Mouse (Mus musculus) MEL (cell line): ENCODE measurements around the gene Cd82. TPM values are rescaled to one million over a fixed set of nuclear protein-coding genes. Genes with fewer than 3 reads are reported as not detected.
A peak's percentile ranks its signal among the peaks of the same experiment; 100 is the strongest.

ENCODE experiments used
- DNase-seq: peaks from one replicate; pipeline ENCODE4 v3.0.0; 2011; ENCODE audit warnings: low read depth, low spot score
- H3K27ac ChIP-seq: 2 replicates; pipeline ENCODE4 v1.5.1; 2012; ENCODE audit warnings: low read depth, mild to moderate bottlenecking, control low read depth, low read length, moderate library complexity; ENCODE audit not compliant: control insufficient read depth
- H3K27me3 ChIP-seq, 2 experiments: fragments of 150-350 bp in 1 of 2; sonication (generic) in 1 of 2; 2 replicates each; pipeline ENCODE4 v1.6.1; 2012; ENCODE audit warnings: low read length in 2 of 2, mild to moderate bottlenecking in 2 of 2, improper control_type of control experiment in 1 of 2, moderate library complexity in 1 of 2; ENCODE audit not compliant: insufficient read depth in 2 of 2, control insufficient read depth in 1 of 2
- H3K36me3 ChIP-seq, 2 experiments: 2 replicates each; pipeline ENCODE4 v1.6.1; 2012 to 2014; ENCODE audit warnings: low read length in 2 of 2, improper control_type of control experiment in 1 of 2, inconsistent platforms in 1 of 2, mild to moderate bottlenecking in 1 of 2; ENCODE audit not compliant: insufficient read depth in 2 of 2, control insufficient read depth in 1 of 2
- H3K4me1 ChIP-seq, 2 experiments: fragments of 150-350 bp in 1 of 2; sonication (generic) in 1 of 2; 2 replicates each; pipeline ENCODE4 v1.6.1; 2012; ENCODE audit warnings: low read length in 2 of 2, improper control_type of control experiment in 1 of 2, mild to moderate bottlenecking in 1 of 2; ENCODE audit not compliant: insufficient read depth in 2 of 2, control insufficient read depth in 1 of 2
- H3K4me3 ChIP-seq, 2 experiments: fragments of 150-350 bp in 1 of 2; sonication (generic) in 1 of 2; 2 replicates each; pipeline ENCODE4 v1.5.1; 2012; ENCODE audit warnings: low read depth in 2 of 2, low read length in 2 of 2, mild to moderate bottlenecking in 2 of 2, moderate library complexity in 2 of 2, control low read depth in 1 of 2, improper control_type of control experiment in 1 of 2; ENCODE audit not compliant: control insufficient read depth in 1 of 2, insufficient read depth in 1 of 2
- H3K79me2 ChIP-seq: 2 replicates; pipeline ENCODE4 v1.6.1; 2012; ENCODE audit warnings: mild to moderate bottlenecking, low read length, moderate library complexity; ENCODE audit not compliant: control insufficient read depth, poor library complexity, insufficient read depth
- H3K9ac ChIP-seq: 2 replicates; pipeline ENCODE4 v1.6.1; 2012; ENCODE audit warnings: low read depth, mild to moderate bottlenecking, control low read depth, low read length, moderate library complexity; ENCODE audit not compliant: control insufficient read depth, poor library complexity, severe bottlenecking
- H3K9me3 ChIP-seq: fragments of 150-350 bp; sonication (generic); replicated peaks from 2 replicates; pipeline ENCODE4 v1.6.1; 2012; ENCODE audit warnings: mild to moderate bottlenecking, low read length, improper control_type of control experiment, moderate library complexity; ENCODE audit not compliant: insufficient read depth
- BHLHE40 ChIP-seq: IDR thresholded peaks from 2 replicates; pipeline ENCODE4 v1.6.1; 2012; ENCODE audit warnings: low read depth, mild to moderate bottlenecking, inconsistent platforms, low read length, improper control_type of control experiment, borderline replicate concordance
- CHD1 ChIP-seq: IDR thresholded peaks from 2 replicates; pipeline ENCODE4 v1.6.1; 2012; ENCODE audit warnings: low read depth, mild to moderate bottlenecking, inconsistent platforms, low read length, improper control_type of control experiment
- CTCF ChIP-seq, 3 experiments: IDR thresholded peaks in 2 of 3; conservative IDR thresholded peaks in 1 of 3; 2 replicates each; pipeline ENCODE4 v1.5.1; 2011 to 2012; ENCODE audit warnings: low read length in 3 of 3, low read depth in 2 of 3, mild to moderate bottlenecking in 2 of 3, improper control_type of control experiment in 1 of 3, inconsistent platforms in 1 of 3, mixed read lengths in 1 of 3, moderate library complexity in 1 of 3; ENCODE audit not compliant: control insufficient read depth in 1 of 3, insufficient read depth in 1 of 3, poor library complexity in 1 of 3, severe bottlenecking in 1 of 3
- ELF1 ChIP-seq: IDR thresholded peaks from 2 replicates; pipeline ENCODE4 v1.6.1; 2014; ENCODE audit warnings: low read depth, mild to moderate bottlenecking, inconsistent platforms, low read length, improper control_type of control experiment, moderate library complexity
- EP300 ChIP-seq, 2 experiments: IDR thresholded peaks; 2 replicates each; pipeline ENCODE4 v1.6.1; 2011; ENCODE audit warnings: improper control_type of control experiment in 2 of 2, low read length in 2 of 2, low read depth in 1 of 2, mild to moderate bottlenecking in 1 of 2
- GABPA ChIP-seq: IDR thresholded peaks from 2 replicates; pipeline ENCODE4 v1.6.1; 2012; ENCODE audit warnings: low read depth, mild to moderate bottlenecking, inconsistent platforms, low read length, improper control_type of control experiment, moderate library complexity
- GATA1 ChIP-seq: IDR thresholded peaks from 2 replicates; pipeline ENCODE4 v1.6.1; 2011; ENCODE audit warnings: low read depth, low read length, improper control_type of control experiment
- HCFC1 ChIP-seq: IDR thresholded peaks from 2 replicates; pipeline ENCODE4 v1.6.1; 2012; ENCODE audit warnings: low read depth, mild to moderate bottlenecking, inconsistent platforms, low read length, improper control_type of control experiment, moderate library complexity
- JUND ChIP-seq: IDR thresholded peaks from 2 replicates; pipeline ENCODE4 v1.6.1; 2011; ENCODE audit warnings: low read depth, mild to moderate bottlenecking, improper control_type of control experiment, low read length
- MAFK ChIP-seq: IDR thresholded peaks from 2 replicates; pipeline ENCODE4 v1.6.1; 2011; ENCODE audit warnings: low read depth, mild to moderate bottlenecking, low read length, improper control_type of control experiment, borderline replicate concordance
- MXI1 ChIP-seq: IDR thresholded peaks from 2 replicates; pipeline ENCODE4 v1.6.1; 2011; ENCODE audit warnings: mild to moderate bottlenecking, low read depth, low read length, improper control_type of control experiment
- MYB ChIP-seq: IDR thresholded peaks from 2 replicates; pipeline ENCODE4 v1.6.1; 2011; ENCODE audit warnings: mild to moderate bottlenecking, low read depth, low read length, improper control_type of control experiment
- MYC ChIP-seq: IDR thresholded peaks from 2 replicates; pipeline ENCODE4 v1.6.1; 2011; ENCODE audit warnings: low read depth, mild to moderate bottlenecking, low read length, improper control_type of control experiment, moderate library complexity
- NRF1 ChIP-seq: IDR thresholded peaks from 2 replicates; pipeline ENCODE4 v1.6.1; 2014; ENCODE audit warnings: low read depth, mild to moderate bottlenecking, inconsistent platforms, low read length, improper control_type of control experiment, moderate library complexity; ENCODE audit not compliant: poor library complexity, insufficient read depth, severe bottlenecking
- POLR2A ChIP-seq, 2 experiments: IDR thresholded peaks; 2 replicates each; pipeline ENCODE4 v1.6.1; 2011 to 2012; ENCODE audit warnings: low read length in 2 of 2, mild to moderate bottlenecking in 2 of 2, control low read depth in 1 of 2, improper control_type of control experiment in 1 of 2, low read depth in 1 of 2, moderate library complexity in 1 of 2; ENCODE audit not compliant: control insufficient read depth in 1 of 2, insufficient read depth in 1 of 2, poor library complexity in 1 of 2
- POLR2AphosphoS2 ChIP-seq: IDR thresholded peaks from 2 replicates; pipeline ENCODE4 v1.6.1; 2011; ENCODE audit warnings: low read length, improper control_type of control experiment
- POLR2AphosphoS5 ChIP-seq: IDR thresholded peaks from 2 replicates; pipeline ENCODE4 v1.6.1; 2012; ENCODE audit warnings: low read depth, borderline replicate concordance, mild to moderate bottlenecking, inconsistent platforms, low read length, moderate library complexity, mixed read lengths
- RAD21 ChIP-seq: IDR thresholded peaks from 2 replicates; pipeline ENCODE4 v1.6.1; 2011; ENCODE audit warnings: mild to moderate bottlenecking, low read depth, low read length, improper control_type of control experiment
- SIN3A ChIP-seq: IDR thresholded peaks from 2 replicates; pipeline ENCODE4 v1.6.1; 2012; ENCODE audit warnings: low read length, improper control_type of control experiment, inconsistent platforms
- SMC3 ChIP-seq: IDR thresholded peaks from 2 replicates; pipeline ENCODE4 v1.6.1; 2011; ENCODE audit warnings: low read depth, low read length, improper control_type of control experiment
- TBP ChIP-seq: IDR thresholded peaks from 2 replicates; pipeline ENCODE4 v1.8.0; 2011; ENCODE audit warnings: low read depth, low read length, improper control_type of control experiment
- USF1 ChIP-seq: IDR thresholded peaks from 2 replicates; pipeline ENCODE4 v1.6.1; 2014; ENCODE audit warnings: low read depth, mild to moderate bottlenecking, inconsistent platforms, low read length, improper control_type of control experiment, moderate library complexity
- USF2 ChIP-seq, 2 experiments: IDR thresholded peaks; 2 replicates each; pipeline ENCODE4 v1.6.1; 2011 to 2012; ENCODE audit warnings: improper control_type of control experiment in 2 of 2, low read length in 2 of 2, borderline replicate concordance in 1 of 2, inconsistent platforms in 1 of 2, low read depth in 1 of 2, mild to moderate bottlenecking in 1 of 2; ENCODE audit not compliant: insufficient read depth in 1 of 2
- ZC3H11A ChIP-seq: IDR thresholded peaks from 2 replicates; pipeline ENCODE4 v1.6.1; 2012; ENCODE audit warnings: low read depth, mild to moderate bottlenecking, inconsistent platforms, low read length, improper control_type of control experiment
- ZMIZ1 ChIP-seq: IDR thresholded peaks from 2 replicates; pipeline ENCODE4 v1.6.1; 2012; ENCODE audit warnings: low read depth, mild to moderate bottlenecking, inconsistent platforms, low read length, improper control_type of control experiment, moderate library complexity
- ZNF384 ChIP-seq: IDR thresholded peaks from 2 replicates; pipeline ENCODE4 v1.6.1; 2012; ENCODE audit warnings: low read depth, mild to moderate bottlenecking, inconsistent platforms, low read length, improper control_type of control experiment
- polyA plus RNA-seq, 2 experiments: library from polyadenylated mRNA; stranded (reverse) in 1 of 2; unstranded in 1 of 2; fragments of >175 nt in 1 of 2; fragments of >200 nt in 1 of 2; gene quantifications; 2 replicates each; pipeline versions ENCODE4 v1.2.1 to v1.2.4; 2012; ENCODE audit warnings: low replicate concordance in 2 of 2, low read depth in 1 of 2; ENCODE audit not compliant: insufficient read length in 2 of 2, insufficient read depth in 1 of 2, missing spikeins in 1 of 2
- total RNA-seq: library from RNA; depleted of rRNA; stranded (reverse); fragments of 300-350 nt; gene quantifications from 2 replicates; pipeline ENCODE4 v1.2.3, GENCODE M21; 2012

Gene Cd82
- total and polyA plus RNA-seq, 3 experiments = 37.6 to 59.7 TPM; not detected in 1

- TF ChIP-seq CTCF (IDR thresholded peaks at IDR 0.05 in 2 of 3, conservative IDR thresholded peaks at IDR 0.05 in 1 of 3; ENCODE audit: control insufficient read depth in 1 of 3, insufficient read depth in 1 of 3, low read depth in 2 of 3, low read length in 3 of 3, poor library complexity in 1 of 3, severe bottlenecking in 1 of 3) (peak; percentile 71 to 99 (median 76)), ZC3H11A (peak; percentile 98), ZNF384 (no peak), USF1 (no peak), SIN3A (peak; percentile 71), SMC3 (peak; percentile 97), BHLHE40 (no peak), ELF1 (0 out of 2 replicates have a peak, but pooled peaks have one; percentile 33), GABPA (no peak), MYC (no peak), POLR2AphosphoS5 (no peak), GATA1 (peak; percentile 50; the same call in 1 of the 2 replicates), JUND (no peak; the same call in 1 of the 2 replicates), MAFK (no peak), RAD21 (peak; percentile 98), MYB (no peak), HCFC1 (no peak), NRF1 (no peak), POLR2A (IDR thresholded peaks at IDR 0.05; ENCODE audit: control insufficient read depth in 1 of 2, insufficient read depth in 1 of 2, low read depth in 1 of 2, low read length in 2 of 2, poor library complexity in 1 of 2) (no peak), ZMIZ1 (no peak), POLR2AphosphoS2 (no peak), USF2 (IDR thresholded peaks at IDR 0.05; ENCODE audit: borderline replicate concordance in 1 of 2, insufficient read depth in 1 of 2, low read depth in 1 of 2, low read length in 2 of 2) (no peak)
- TF ChIP-seq, all 39 proteins: peak for 10
Observed at GRCm38 (mm10) chr2:93470849-93471576, 8.1 kb upstream of the Cd82 start (continued).

GRCm38 (mm10) chr2:93470127-93470526 is 7.2 kb upstream of the Cd82 start:
- H3K27me3 ChIP-seq = no peaks in the 10 kb centered on the region
- H3K9me3 ChIP-seq = no peaks in the 10 kb centered on the region
- TF ChIP-seq EP300 (IDR thresholded peaks at IDR 0.05; ENCODE audit: low read depth in 1 of 2, low read length in 2 of 2) = no peak
- TF ChIP-seq CHD1 = no peak
- TF ChIP-seq TBP = 0 out of 2 replicates have a peak, but pooled peaks have one; percentile 2
- 0 out of 2 replicates have a peak, but pooled peaks have one; percentile 12 for TF ChIP-seq HCFC1
- TF ChIP-seq MXI1 = no peak
- TF ChIP-seq GABPA = no peak
- no peak for TF ChIP-seq ZC3H11A
- no peak for TF ChIP-seq ELF1
- peaks cover 4 to 5% of the 10 kb centered on the region in 2 experiments; a peak in 3 of 4 replicates for H3K4me1 ChIP-seq
- H3K27ac ChIP-seq = no peak overlapping the region
- peak overlapping the region; percentile 73 to 93 for H3K4me3 ChIP-seq
- H3K79me2 ChIP-seq = no peaks in the 10 kb centered on the region
- H3K36me3 ChIP-seq = no peaks in the 10 kb centered on the region; a peak in 1 of 4 replicates
- peak; percentile 72 for DNase-seq
- peak overlapping the region; percentile 69 for H3K9ac ChIP-seq
